Mouse (Mus musculus): Measurements from ENCODE around the gene Fbxl8.

Gene Fbxl8

DNA sequence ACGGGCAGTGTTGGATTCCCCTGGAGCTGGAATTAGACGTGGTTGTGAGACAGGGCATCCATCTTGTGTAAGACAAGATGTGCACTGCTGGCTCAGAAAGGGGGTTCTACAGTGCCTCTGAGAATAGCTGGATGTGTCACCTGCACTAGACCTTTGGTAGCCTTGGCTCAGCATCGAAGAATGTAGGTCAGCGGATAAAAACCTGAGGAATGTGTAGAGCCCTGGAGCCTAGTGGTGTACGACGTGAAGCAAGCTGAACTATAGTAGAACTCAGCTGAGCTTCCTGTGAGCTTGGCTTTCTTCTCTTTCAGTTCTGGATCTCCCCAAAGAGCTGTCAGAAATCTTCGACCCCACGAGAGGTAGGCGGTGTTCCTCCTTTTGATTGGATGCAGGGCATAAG, 39.4 kb downstream of the Fbxl8 start:
- DNase-seq (ENCODE audit: low read depth, low spot score) = no peak

DNA sequence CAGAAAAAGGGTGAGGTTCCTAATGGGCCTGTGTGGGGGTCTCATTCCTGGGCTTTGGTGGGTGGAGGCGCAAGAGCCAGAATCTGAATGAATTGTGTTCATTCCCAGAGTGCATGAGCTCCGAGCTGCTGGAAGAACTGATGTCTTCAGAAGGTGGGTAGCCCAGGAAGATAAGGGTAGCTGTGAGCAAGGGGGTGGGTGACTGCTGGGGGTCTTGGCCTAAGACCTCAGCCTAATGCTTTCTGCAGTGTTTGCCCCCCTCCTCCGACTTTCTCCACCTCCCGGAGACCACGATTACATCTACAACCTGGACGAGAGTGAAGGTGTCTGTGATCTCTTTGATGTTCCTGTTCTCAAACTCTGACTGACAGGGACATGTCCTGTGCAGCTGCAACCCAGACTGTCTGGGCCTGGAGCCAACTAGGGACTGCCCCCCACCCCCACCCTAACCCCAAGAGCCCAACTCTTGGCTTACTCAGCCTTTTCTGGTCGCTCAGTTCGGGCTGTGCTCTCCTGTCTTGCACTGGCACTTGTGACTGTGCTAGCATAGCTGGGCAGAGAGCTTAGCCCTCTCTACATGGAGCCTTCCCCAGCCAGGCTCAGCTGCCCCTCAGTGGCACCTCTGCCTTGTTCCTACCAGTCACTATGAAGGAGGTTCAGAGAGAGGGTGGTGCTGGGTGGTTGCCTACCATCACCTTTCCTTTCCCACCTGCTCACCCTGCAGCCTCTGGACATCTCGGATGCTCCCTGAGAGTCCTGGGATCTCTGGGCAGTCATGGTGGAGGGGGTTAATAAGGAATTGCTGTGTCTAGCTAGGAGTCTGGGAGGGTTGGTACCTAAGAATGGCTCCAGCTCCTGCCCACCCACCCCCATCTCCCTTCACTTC, 40.1 kb downstream of the Fbxl8 start:
- no peak for DNase-seq (ENCODE audit: low read depth, low spot score)

GRCm38 (mm10) chr8:105305211-105306145, 41.0 kb downstream of the Fbxl8 start, which contains the start of gene Elmo3:
Elmo3 (plus strand) TSS chr8:105305601.
- no peak for DNase-seq (ENCODE audit: low read depth, low spot score)

GRCm38 (mm10) chr8:105306146-105306691, 41.8 kb downstream of the Fbxl8 start:
- DNase-seq (ENCODE audit: low read depth, low spot score) = no peak

DNA sequence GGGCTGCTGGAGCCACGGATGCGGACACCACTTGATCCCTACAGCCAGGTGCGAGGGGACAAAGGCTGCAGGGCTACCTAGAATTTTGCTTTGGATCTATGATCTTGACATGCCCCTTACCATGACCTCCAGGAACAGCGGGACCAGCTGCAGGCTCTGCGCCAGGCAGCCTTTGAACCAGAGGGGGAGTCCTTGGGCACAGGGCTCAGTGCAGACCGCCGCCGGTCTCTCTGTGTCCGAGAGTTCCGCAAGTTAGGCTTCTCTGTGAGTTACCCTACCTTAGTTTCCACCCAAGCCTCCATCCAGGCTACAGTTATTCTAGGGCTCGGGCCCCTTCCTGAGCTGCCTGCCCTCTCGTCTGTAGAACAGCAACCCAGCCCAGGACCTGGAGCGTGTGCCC, 43.2 kb downstream of the Fbxl8 start:
- no peak for DNase-seq (ENCODE audit: low read depth, low spot score)

GRCm38 (mm10) chr8:105308428-105308827, 44.0 kb downstream of the Fbxl8 start:
- no peak for DNase-seq (ENCODE audit: low read depth, low spot score)

GRCm38 (mm10) chr8:105309142-105309847, 44.8 kb downstream of the Fbxl8 start:
- DNase-seq (ENCODE audit: low read depth, low spot score) = no peak

DNA sequence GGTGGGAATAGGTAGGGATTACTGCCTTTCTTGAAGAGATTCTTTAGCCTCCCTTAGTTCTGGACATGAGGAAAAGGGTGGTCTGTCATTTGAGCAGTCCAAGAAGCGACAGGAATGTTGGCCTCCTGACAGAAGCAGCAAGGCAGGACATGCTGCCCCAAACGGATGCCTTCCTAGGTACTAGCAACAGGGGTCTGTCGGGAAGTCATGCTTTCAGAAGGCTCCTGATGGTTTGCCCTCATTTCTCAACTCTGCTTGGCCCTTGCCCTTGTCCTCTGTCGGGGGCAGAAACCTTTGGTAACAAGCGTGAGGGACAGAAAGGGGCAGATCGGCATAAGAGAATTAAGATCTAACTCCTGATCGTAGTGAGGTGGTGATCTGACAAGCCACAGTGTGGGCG, 45.7 kb downstream of the Fbxl8 start:
- DNase-seq (ENCODE audit: low read depth, low spot score) = no peak

GRCm38 (mm10) chr8:105311718-105312117, 47.3 kb downstream of the Fbxl8 start:
- no peak for DNase-seq (ENCODE audit: low read depth, low spot score)

GRCm38 (mm10) chr8:105312891-105313481, 48.5 kb downstream of the Fbxl8 start:
- no peak for DNase-seq (ENCODE audit: low read depth, low spot score)

- DNase-seq (ENCODE audit: low read depth, low spot score) = no peak
These were observed 49.4 kb downstream of the Fbxl8 start for GRCm38 (mm10) chr8:105313622-105314402.

DNA sequence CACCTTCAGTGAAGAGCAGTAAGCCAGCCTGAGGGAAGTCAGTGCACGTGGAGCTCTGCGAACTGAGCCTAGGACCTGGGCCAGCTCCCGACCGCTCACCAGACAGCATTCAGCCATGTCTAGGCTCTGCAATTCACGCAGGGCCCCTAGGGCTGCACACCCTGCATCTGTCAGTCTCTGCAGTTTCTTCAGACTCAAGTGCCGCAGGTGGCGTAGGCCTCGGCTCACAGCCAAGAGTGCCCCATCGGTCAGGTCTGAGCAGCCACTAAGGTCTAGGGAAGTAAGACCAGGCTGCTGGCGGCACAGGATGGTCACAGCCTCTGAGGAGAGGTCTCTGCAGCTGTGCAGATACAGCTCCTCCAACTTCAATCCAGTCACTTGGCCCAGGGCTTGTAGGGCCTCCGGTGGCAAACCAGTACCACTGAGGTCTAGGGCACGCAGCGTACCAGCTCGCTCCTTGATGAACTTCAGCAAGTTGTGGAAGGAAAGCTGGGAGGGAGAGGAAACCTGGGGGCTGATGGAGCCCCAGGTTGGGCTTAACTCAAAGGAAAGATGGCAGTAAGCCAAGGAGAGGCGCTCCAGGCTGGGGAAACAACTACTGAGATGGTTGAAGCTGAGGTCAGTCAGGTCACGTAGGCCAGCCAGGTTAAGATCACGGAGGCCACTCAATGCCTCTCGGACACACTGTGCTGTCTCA, 50.8 kb downstream of the Fbxl8 start:
- DNase-seq (ENCODE audit: low read depth, low spot score) = no peak

- no peak for DNase-seq (ENCODE audit: low read depth, low spot score)
These were observed 53.5 kb downstream of the Fbxl8 start for GRCm38 (mm10) chr8:105317941-105318340.

- DNase-seq (ENCODE audit: low read depth, low spot score) = no peak
These were observed 54.3 kb downstream of the Fbxl8 start for GRCm38 (mm10) chr8:105318662-105319190.
